Mouse (Mus musculus) embryo, embryonic 11.5 days (tissue): ENCODE measurements around the gene Ets2.

Experiments
- DNase-seq: peaks from one replicate; pipeline ENCODE4 v3.0.0-alpha.2; 2012; ENCODE audit warnings: low read depth, low spot score

The Ets2 gene

DNA sequence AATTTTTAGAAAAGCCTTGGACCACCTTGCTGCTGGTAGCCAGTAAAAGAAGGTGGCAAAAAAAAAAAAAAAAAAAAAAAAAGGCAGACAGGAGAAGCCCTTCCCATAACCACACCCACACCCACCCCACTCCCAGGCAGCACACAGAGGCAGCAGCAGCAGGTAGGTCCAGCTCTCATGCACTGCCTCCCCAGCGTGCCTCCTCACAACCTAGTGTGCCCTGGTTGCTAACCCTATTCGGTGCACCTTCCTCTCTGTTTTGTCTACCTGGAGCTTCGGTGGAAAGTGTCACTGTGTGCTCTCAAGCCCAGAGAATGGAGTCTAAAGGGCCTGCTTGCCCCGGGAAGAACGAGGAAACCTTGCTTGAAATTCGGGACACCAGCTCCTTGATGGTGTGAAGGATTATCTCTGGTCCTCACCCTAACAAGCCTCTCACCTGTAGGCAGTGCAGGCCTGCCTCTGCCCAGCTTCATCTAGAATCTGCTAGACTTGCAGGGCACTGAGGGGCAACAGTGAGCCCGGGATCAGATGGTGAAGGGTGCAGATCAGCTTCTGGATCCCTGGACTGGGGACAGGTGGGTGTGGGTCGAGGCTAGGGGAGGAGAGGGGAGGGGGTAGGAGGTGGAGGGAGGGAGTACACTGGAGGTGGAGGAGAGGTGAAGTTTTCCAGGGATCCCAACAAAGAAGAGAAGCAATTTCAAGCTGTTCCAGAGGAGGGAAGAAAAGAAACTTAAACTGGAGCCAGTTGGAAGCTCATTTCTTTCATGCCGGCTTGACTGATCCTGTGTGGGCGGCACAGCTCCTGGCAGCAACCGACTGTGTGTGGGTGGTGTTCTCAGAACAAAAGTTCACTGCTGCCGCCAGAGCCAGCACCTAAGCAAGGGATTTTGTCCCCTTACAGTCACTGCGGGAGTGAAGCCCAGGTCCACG is 67.5 kb downstream of the Ets2 start:
- DNase-seq = no peak

DNA sequence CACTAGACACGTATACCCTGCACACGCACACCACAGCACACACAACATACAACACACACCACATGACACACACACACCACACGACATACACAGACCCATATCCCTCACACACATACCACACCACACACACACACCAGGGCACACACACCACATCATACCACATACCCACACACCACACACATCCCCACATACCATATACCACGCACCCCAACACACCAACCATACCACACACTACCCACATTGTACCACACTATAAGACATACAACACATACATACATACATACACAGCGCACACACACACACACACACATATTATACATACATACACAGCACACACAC is 68.1 kb downstream of the Ets2 start:
- DNase-seq = no peak

DNA sequence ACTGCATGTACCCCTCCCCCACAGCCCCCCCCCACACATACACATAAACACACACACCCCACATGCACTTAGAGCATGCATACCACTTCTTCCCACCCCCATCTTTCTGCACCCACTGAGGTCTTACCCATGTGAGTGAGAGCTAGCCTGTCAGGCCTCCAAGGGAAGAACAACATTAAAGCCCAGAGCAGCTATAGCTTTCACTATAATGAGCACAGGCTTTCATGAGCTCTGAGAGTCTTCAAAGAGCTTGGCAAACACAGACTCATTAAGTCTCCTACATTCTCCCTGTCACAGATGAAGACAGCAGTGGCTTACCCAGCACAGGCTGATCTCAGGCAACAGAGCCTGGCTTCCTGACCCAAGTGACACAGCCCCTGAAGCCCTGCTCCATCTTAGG is 68.5 kb downstream of the Ets2 start:
- no peak for DNase-seq
